Mouse (Mus musculus): ENCODE data around the gene Proz.

DNA sequence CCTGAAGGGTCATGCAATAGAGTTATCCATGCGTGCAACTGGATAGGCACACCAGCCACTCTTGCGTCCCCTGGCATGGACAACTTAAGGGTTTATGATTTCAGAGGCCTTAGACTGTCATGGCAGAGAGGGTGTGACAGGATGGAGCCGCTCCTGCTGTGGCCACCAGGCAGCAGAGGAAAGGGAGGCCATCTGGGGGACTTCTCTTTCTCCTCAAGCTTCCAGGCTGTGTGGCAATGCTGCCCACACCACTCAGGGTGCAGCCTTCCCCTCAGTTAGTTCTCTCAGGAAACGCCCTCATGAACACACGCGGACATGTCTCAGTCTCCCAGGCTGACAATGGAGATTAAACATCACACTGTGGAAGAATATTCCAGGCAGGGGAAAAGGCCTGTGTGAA is 21.7 kb upstream of the Proz start:
- TF ChIP-seq CTCF (IDR thresholded peaks at IDR 0.05) (no peak), POLR2A (IDR thresholded peaks at IDR 0.05; ENCODE audit: insufficient read depth, low read depth, low read length) (no peak)

Measured in heart, adult 2 months (tissue).